Mouse (Mus musculus) hindbrain, embryonic 13.5 days (tissue): ENCODE data around the gene Lrfn3. TPM values are rescaled to one million over a fixed set of nuclear protein-coding genes. Genes with fewer than 3 reads are reported as not detected.

Experiments
- ATAC-seq: fragments of 200-750 bp; cut with Nextera tagmentation; 2 replicates; pipeline ENCODE4 v1.8.0; 2017; ENCODE audit warnings: moderate TSS enrichment; ENCODE audit not compliant: low FRiP score
- H3K27ac ChIP-seq: fragments of 300-500 bp; sonication (generic); 2 replicates; pipeline ENCODE4 v1.5.1; 2015; ENCODE audit warnings: inconsistent platforms, mild to moderate bottlenecking, moderate library complexity
- H3K27me3 ChIP-seq: fragments of 300-500 bp; sonication (generic); 2 replicates; pipeline ENCODE4 v1.6.1; 2015; ENCODE audit warnings: mild to moderate bottlenecking, inconsistent platforms
- H3K36me3 ChIP-seq: fragments of 300-500 bp; sonication (generic); 2 replicates; pipeline ENCODE4 v1.6.1; 2015; ENCODE audit warnings: mild to moderate bottlenecking, inconsistent platforms
- H3K4me1 ChIP-seq: fragments of 300-500 bp; sonication (generic); replicated peaks from 2 replicates; pipeline ENCODE4 v1.6.1; 2015; ENCODE audit warnings: inconsistent platforms
- H3K4me2 ChIP-seq: fragments of 300-500 bp; sonication (generic); 2 replicates; pipeline ENCODE4 v1.6.1; 2015; ENCODE audit warnings: inconsistent platforms, mild to moderate bottlenecking, moderate library complexity
- H3K4me3 ChIP-seq: fragments of 300-500 bp; sonication (generic); 2 replicates; pipeline ENCODE4 v1.5.1; 2015; ENCODE audit warnings: mild to moderate bottlenecking, inconsistent platforms
- H3K9ac ChIP-seq: fragments of 300-500 bp; sonication (generic); 2 replicates; pipeline ENCODE4 v1.6.1; 2015; ENCODE audit warnings: mild to moderate bottlenecking, inconsistent platforms
- H3K9me3 ChIP-seq: fragments of 300-500 bp; sonication (generic); 2 replicates; pipeline ENCODE4 v1.6.1; 2016; ENCODE audit warnings: inconsistent platforms
- WGBS: fragments of 180-500 bp; shearing (Covaris S2); methylation state at CpG from one replicate; pipeline ENCODE4 v1.1.7; 2015; 5-methylcytosine and 5-hydroxymethylcytosine counted together
- polyA plus RNA-seq: library from polyadenylated mRNA; unstranded; fragments of >200 nt; fragmentation: Nextera tagmentation; extraction: Ambion mirVana; gene quantifications from 2 replicates; pipeline ENCODE4 v1.2.1, GENCODE M21; 2015

Lrfn3 gene
- polyA plus RNA-seq, 1 experiment from 2014 or later, result 13.2 TPM

DNA sequence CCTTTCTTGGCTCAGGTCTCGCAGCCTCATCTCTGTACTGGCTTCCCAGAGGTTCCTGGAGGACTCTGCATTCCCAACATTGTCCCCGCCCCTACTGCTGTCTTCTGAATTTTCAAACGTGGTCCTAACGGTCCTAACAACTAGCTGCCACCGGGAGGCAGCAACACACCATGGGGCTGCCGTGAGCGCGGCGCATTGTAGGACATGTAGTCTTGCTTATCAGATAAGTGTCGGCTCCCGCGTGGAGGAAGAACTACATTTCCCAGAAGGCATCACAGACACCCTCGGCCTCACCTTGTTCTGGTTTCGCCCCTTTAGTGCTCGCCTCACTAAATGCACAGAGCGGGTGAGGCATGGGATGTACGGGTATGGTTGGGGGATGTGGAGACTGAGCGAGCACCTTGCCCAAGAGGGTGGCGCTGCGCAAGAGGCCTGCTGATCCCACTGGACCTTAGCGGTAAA lies 11.0 kb upstream of the Lrfn3 start:
- H3K4me2 ChIP-seq, result peak overlapping the region; percentile 61
- no peaks in the 10 kb centered on the region; the same call in 1 of the 2 replicates for H3K27me3 ChIP-seq
- peak overlapping the region; percentile 90 for H3K27ac ChIP-seq
- 1% methylated on average over 21 of the region's 21 CpGs for WGBS
- peak overlapping the region; percentile 47 for H3K4me3 ChIP-seq
- H3K9me3 ChIP-seq, result no peaks in the 10 kb centered on the region
- H3K9ac ChIP-seq, result peak overlapping the region; percentile 76
- peak; percentile 99 for ATAC-seq
- no peaks in the 10 kb centered on the region; the same call in 1 of the 2 replicates for H3K4me1 ChIP-seq
- no peaks in the 10 kb centered on the region for H3K36me3 ChIP-seq

DNA sequence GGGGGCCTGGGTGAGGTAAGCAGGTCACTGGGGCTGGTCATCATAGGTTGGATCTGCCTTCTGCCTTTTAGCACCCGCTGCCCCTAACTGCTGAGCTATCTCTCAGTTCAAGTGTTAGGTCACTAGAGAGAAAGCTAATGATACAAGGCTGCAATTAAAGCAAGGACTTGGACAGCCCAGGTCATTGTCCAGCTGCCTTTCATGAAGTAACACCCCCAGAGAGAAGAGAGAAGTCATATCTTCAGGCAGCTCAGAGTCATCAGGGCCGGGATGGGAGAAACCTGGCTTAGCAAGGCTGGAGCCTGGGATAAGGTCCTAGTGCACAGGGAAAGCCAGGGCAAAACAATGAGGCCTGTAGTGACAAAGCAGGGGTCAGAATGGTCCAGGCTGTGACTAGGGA lies 4.9 kb upstream of the Lrfn3 start:
- Histone ChIP-seq H3K4me1 (peaks cover 10% of the 10 kb centered on the region), H3K36me3 (no peaks in the 10 kb centered on the region), H3K4me2 (no peak overlapping the region), H3K9ac (no peak overlapping the region), H3K9me3 (no peaks in the 10 kb centered on the region), H3K27ac (no peak overlapping the region), H3K27me3 (peaks cover 19% of the 10 kb centered on the region; the same call in 1 of the 2 replicates), H3K4me3 (no peak overlapping the region)
- 77% methylated on average over 2 of the region's 2 CpGs for WGBS
- no peak for ATAC-seq

DNA sequence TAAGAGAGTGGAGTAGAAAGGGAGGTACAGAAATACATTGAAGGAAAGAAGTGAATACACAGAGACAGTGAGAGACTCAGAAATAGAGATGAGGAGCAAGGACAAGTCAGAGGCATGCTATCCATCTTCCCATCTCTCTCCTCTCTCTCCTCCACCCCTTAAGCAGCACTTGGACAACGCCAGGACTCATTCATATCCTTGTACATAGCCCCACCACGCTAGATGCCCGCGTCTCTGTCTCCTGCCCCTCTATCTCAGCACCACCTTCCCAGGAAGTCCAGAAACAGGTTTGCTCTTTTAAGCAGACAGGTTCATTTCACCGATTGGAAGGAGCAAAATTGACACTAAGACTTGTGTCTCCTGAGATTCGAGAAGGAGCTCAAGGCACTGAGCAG lies 769 bp upstream of the Lrfn3 start:
- Histone ChIP-seq H3K4me1 (peaks cover 51% of the 10 kb centered on the region), H3K27ac (peak overlapping the region; percentile 26; the same call in 1 of the 2 replicates), H3K9ac (peak overlapping the region; percentile 96), H3K36me3 (peaks cover 16% of the 10 kb centered on the region), H3K4me2 (peak overlapping the region; percentile 88), H3K4me3 (peak overlapping the region; percentile 78), H3K9me3 (no peaks in the 10 kb centered on the region), H3K27me3 (peaks cover 19% of the 10 kb centered on the region; the same call in 1 of the 2 replicates)
- WGBS, result 74% methylated on average over 6 of the region's 6 CpGs
- ATAC-seq, result peak; percentile 29; the same call in 1 of the 2 replicates

DNA sequence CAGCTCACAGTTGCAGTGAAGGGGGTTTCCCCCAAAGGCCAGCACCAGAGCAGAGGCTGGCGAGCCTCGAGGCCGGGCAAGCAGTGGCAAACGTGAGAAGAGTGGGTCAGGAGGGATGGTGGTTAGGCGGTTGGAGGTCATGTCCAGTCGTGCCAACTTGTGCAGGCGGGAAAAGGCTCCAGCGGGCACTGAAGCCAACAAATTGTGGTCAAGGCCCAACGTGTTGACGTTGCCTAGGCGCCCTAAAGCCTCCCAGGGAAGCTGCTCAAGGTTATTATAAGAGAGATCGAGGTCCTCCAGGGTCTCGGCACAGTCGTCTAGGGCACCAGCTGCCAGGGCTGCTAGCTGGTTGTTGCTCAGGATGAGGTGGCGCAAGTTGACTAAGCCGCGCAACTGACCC lies 2.5 kb downstream of the Lrfn3 start:
- Histone ChIP-seq H3K27ac (no peak overlapping the region), H3K4me3 (peak overlapping the region; percentile 78)
- 90% methylated on average over 17 of the region's 17 CpGs for WGBS

DNA sequence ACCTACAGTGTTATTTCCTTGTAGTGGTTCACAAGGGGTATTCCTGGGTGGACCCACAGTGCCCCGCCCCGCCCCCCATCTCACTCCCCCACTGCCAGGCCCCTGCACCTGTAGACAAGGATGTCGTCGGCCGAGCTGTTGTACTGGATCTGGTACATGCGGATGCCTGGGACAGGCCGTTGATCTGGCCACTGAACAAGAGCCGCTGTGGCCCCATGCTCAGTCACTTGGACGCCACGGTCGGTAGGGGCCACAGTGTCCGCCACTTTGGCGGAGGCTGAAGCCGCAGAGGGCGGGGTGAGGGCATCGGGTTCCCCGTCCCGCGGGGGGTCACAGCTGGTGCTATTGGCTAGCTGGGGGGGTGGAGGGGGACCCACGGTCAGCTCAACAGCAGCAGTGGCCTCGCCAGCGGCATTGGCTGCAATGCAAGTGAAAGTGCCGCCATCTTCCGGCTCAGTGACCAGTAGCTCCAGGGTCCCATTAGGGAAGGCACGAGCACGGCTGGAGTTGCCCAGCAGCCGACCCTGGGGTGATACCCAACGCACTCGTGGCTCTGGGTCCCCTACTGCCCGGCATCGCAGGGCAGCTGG lies 3.2 kb downstream of the Lrfn3 start:
- no peaks in the 10 kb centered on the region for H3K9me3 ChIP-seq
- no peak for ATAC-seq
- peak overlapping the region; percentile 60 for H3K9ac ChIP-seq
- H3K4me3 ChIP-seq, result peak overlapping the region; percentile 29
- peak overlapping the region; percentile 88 for H3K4me2 ChIP-seq
- WGBS, result 67% methylated on average over 31 of the region's 31 CpGs
- peaks cover 79% of the 10 kb centered on the region for H3K4me1 ChIP-seq
- H3K27ac ChIP-seq, result no peak overlapping the region
- H3K36me3 ChIP-seq, result peaks cover 49% of the 10 kb centered on the region
- H3K27me3 ChIP-seq, result no peaks in the 10 kb centered on the region

More for the DNA sequence above, 2.5 kb downstream of the Lrfn3 start:
- H3K4me2 ChIP-seq, result peak overlapping the region; percentile 88
- H3K36me3 ChIP-seq, result peaks cover 43% of the 10 kb centered on the region
- H3K9ac ChIP-seq, result peak overlapping the region; percentile 60; the same call in 1 of the 2 replicates
- no peaks in the 10 kb centered on the region for H3K9me3 ChIP-seq
- H3K4me1 ChIP-seq, result peaks cover 73% of the 10 kb centered on the region
- peaks cover 5% of the 10 kb centered on the region; the same call in 1 of the 2 replicates for H3K27me3 ChIP-seq
- ATAC-seq, result no peak

DNA sequence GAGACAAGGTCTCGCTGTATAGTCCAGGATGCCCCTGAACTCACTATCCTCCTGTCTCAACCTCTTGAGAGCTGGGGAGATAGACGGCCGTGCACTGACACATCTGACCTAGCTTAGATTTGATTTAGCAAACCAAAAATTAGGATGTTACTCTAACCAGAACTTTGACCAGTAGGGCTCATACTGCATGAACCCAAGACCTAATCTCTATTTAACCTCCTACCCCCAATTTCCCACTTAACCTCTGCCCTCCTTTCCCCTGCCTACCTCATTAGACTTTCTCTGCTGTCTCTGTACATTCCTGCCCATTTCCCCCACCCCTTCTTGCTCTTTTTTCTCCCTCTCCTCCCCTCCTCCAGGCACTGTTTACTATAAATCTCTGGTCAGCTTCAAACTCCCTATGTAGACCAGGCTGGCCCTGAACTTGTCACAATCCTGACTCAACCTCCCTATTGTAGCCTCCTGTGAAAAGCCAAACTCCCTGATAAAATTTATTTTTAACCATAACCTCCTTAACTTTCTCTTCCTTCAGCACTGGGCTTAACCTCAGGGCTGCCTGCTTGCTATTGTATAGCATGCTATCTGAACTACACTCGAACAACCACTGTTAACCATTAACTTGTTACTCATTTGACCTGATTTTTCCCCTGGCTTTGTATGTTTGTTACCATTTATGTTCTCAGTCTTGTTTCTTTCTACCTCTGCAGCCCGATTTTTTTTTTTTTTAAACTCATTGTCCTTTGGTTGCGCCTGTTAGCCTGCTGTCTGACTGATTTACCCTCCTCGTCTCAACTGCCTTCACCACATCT lies 4.0 kb downstream of the Lrfn3 start:
- 44% methylated on average over 7 of the region's 7 CpGs for WGBS

DNA sequence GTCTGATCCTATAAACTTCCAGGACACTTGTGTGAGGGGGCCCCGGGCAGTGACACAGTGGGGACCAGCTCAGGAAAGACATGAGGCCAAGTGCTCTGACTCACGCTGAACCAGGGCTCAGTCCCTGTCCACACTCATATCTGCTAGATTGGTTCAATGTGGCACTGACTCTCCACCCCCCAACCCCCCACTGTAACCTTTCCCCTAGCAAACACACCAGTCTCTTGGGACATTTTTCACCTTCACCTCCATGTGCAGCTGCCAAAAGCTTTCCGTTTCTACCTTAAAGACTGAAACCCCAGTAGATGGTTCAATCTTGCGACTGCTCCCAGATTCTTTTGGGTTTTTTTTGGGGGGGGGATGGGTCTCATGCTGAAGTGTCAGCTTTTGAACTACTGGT lies 8.5 kb downstream of the Lrfn3 start:
- peaks cover 15% of the 10 kb centered on the region; the same call in 1 of the 2 replicates for H3K27me3 ChIP-seq
- 80% methylated on average over 4 of the region's 4 CpGs for WGBS
- no peak overlapping the region for H3K4me2 ChIP-seq
- H3K9me3 ChIP-seq, result no peaks in the 10 kb centered on the region
- no peak overlapping the region for H3K27ac ChIP-seq
- H3K4me3 ChIP-seq, result no peak overlapping the region
- H3K36me3 ChIP-seq, result peaks cover 34% of the 10 kb centered on the region
- H3K9ac ChIP-seq, result no peak overlapping the region
- peaks cover 42% of the 10 kb centered on the region for H3K4me1 ChIP-seq
- ATAC-seq, result no peak

More for the DNA sequence above, 4.0 kb downstream of the Lrfn3 start:
- peak overlapping the region; percentile 29 for H3K4me3 ChIP-seq
- H3K4me1 ChIP-seq, result peaks cover 84% of the 10 kb centered on the region
- H3K27ac ChIP-seq, result no peak overlapping the region
- H3K9ac ChIP-seq, result peak overlapping the region; percentile 60
- no peaks in the 10 kb centered on the region for H3K9me3 ChIP-seq
- H3K4me2 ChIP-seq, result peak overlapping the region; percentile 88
- no peak for ATAC-seq
- no peaks in the 10 kb centered on the region for H3K27me3 ChIP-seq
- H3K36me3 ChIP-seq, result peaks cover 49% of the 10 kb centered on the region

DNA sequence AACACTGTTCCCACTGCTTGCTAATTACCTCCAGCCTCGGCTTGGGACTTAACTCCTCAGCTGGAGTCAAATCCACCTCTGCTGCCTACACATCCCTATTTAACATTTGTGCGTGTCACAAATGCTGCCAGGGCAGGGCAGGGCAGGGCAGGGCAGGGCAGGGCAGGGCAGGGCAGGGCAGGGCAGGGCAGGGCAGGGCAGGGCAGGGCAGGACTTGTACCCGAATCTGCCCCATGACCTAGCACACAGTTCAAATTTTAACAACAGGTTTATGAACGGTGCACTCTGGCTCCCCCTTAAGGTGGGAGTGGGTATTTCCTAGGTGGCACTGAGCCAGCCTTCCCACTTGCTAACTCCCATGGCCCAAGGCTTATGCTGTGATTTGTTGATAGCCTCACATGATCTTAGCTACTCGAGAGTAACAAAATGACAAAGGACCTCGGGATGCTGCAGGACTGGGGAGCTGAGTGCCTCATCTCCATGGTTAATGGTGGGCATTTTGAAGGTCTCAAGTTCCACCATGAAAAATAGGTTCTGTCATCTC lies 9.2 kb downstream of the Lrfn3 start:
- Histone ChIP-seq H3K4me2 (no peak overlapping the region), H3K27ac (no peak overlapping the region), H3K4me3 (no peak overlapping the region), H3K9ac (no peak overlapping the region), H3K4me1 (peaks cover 35% of the 10 kb centered on the region), H3K36me3 (peaks cover 33% of the 10 kb centered on the region), H3K27me3 (peaks cover 22% of the 10 kb centered on the region), H3K9me3 (no peaks in the 10 kb centered on the region)
- WGBS, result 20% methylated on average over 6 of the region's 6 CpGs
- ATAC-seq, result no peak

DNA sequence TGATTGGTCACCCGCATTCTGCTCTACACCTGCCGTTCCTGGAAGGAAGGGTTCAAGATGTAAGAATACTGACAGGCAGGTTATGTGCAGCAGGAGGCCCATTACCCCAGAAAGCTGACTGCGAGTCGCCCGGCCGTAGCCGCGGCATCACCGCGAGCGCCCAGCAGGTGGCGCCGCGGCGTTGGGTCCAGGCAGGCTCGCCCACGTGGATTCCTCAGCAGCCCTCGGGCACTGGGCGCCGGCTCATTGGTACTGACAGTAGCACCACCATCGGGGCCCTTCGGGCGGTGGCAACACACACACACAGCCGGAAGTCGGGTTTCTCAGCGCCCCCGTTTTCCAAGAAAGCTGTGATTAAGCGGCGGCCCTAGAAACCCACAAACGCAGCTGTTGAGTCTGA lies 14.7 kb downstream of the Lrfn3 start:
- H3K9me3 ChIP-seq, result no peaks in the 10 kb centered on the region
- H3K27ac ChIP-seq, result no peak overlapping the region
- peak overlapping the region; percentile 19 for H3K4me3 ChIP-seq
- peaks cover 14% of the 10 kb centered on the region for H3K4me1 ChIP-seq
- H3K27me3 ChIP-seq, result peaks cover 58% of the 10 kb centered on the region
- no peaks in the 10 kb centered on the region for H3K36me3 ChIP-seq
- ATAC-seq, result peak; percentile 70; the same call in 1 of the 2 replicates
- 2% methylated on average over 30 of the region's 30 CpGs for WGBS
- peak overlapping the region; percentile 48 for H3K4me2 ChIP-seq
- H3K9ac ChIP-seq, result no peak overlapping the region

DNA sequence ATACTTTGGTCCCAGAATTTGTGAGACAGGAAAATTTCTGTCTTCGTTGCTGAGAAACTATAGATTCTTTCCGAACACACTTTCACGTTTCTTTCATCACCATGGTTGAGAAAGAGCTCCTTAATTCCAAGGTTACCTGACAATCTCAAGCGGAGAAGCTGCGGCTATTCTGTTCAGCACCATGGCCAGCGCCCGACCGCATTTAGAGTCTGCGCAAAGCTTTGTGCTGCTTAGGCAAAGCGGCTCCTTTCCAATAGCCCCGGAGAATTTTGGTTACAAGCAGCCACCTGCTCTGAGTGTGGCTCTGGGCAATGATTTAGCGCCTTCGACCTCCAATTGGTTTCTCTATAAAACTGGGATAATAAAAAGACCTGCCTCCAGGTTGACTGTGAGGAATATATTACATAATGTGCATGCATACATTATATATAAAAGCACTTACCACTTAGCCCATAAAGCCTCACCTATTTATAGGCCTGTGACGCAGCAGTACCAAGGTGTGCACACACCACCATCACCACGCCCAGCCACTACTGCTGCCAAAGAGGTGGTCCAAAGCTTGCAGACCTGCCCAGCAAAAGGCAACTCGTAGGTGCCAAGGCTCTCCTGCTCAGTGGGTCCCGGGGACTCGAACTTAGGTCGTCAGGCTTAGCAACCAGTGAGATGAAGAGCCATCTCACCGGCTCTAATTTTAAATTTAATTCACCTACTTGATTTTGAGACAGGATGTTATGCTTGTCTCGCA lies 15.8 kb downstream of the Lrfn3 start:
- ATAC-seq, result no peak
- H3K4me3 ChIP-seq, result no peak overlapping the region
- peaks cover 63% of the 10 kb centered on the region for H3K27me3 ChIP-seq
- WGBS, result 30% methylated on average over 21 of the region's 21 CpGs
- 0 out of 2 replicates have a peak overlapping the region, but pooled peaks have one; percentile 5 for H3K9ac ChIP-seq
- no peaks in the 10 kb centered on the region for H3K9me3 ChIP-seq
- peaks cover 14% of the 10 kb centered on the region for H3K4me1 ChIP-seq
- no peaks in the 10 kb centered on the region for H3K36me3 ChIP-seq
- H3K27ac ChIP-seq, result no peak overlapping the region
- H3K4me2 ChIP-seq, result no peak overlapping the region

DNA sequence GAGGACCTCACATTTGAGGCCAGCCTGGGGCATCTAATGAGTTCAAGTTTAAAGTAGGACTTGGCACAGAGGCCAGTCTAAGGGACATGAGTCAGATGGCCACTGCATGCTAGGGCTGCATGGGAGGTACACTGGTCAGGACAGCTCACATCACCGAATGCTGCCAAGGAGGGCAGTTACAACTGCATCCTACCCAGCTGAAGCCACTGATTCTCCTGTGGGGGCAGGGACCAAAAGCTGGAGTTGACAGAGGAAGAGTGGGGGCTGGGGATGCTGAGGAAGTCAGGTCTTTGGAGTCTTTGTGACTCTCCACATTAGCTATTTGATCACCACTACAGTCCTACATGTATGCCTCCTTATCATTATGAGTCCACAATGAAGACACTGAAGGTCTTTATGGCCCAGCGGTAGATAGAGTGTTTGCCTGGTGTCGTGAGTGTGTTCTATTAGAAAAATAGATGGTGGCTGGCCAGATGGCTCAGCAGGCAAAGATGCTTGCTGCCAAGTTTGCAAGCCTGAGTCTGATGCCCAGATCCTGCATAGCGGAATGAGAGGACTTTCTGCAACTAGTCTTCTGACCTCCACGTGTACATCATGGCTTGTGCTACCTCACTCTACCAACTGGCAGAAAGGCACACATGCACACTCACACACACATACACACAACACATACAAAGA lies 23.0 kb downstream of the Lrfn3 start:
- ATAC-seq, result no peak
- H3K27ac ChIP-seq, result no peak overlapping the region
- no peaks in the 10 kb centered on the region for H3K9me3 ChIP-seq
- H3K36me3 ChIP-seq, result no peaks in the 10 kb centered on the region
- no peak overlapping the region for H3K4me2 ChIP-seq
- H3K27me3 ChIP-seq, result peaks cover 50% of the 10 kb centered on the region
- H3K9ac ChIP-seq, result no peak overlapping the region
- WGBS, result 70% methylated on average over 5 of the region's 5 CpGs
- H3K4me3 ChIP-seq, result no peak overlapping the region
- H3K4me1 ChIP-seq, result peaks cover 8% of the 10 kb centered on the region
